Mouse (Mus musculus): ENCODE measurements around the gene Saxo2.
A peak's percentile ranks its signal among the peaks of the same experiment; 100 is the strongest.

Gene Saxo2

DNA sequence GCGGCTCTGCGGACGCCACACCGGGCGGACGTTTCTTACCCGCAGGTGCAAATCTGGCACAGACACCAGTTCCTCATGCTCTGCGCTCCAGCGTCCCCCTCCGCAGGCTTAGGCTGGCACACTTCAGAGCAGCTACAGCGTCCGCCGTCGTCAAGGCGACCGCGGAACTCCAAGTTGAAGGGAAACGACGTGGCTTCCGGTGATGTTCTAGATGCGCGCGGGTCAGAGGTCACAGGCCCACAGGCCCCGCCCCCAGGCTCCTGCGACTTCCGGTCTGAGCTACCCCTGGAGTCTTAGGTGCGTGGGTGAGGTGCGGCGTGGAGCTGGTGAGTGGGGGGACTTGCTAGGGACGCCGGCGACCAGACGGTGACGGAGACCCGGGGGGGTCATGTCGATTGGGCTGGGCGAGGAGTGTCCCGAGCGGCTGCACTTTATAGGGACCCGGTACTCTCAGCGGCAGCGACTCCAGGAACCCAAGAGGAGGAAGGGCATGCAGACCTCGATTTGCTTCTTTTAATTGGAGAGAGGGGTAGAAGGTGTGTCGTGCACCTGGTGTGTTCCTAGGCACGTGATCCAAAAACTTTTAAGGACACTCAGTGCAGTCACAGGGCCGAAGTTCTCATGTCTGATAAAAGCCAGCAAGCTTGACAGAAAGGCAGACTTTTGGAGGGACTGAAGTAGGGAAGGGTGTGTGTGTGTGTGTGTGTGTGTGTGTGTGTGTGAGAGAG is at the start of gene Saxo2, which contains the start of gene Efl1:
TSS of gene Saxo2 (minus strand) at position 176 of the 728 bp plus-strand sequence.
TSS of gene Efl1 (plus strand) at position 262 of the 728 bp plus-strand sequence.
- DNase-seq (ENCODE audit: low read depth, low spot score), result peak; percentile 86

DNA sequence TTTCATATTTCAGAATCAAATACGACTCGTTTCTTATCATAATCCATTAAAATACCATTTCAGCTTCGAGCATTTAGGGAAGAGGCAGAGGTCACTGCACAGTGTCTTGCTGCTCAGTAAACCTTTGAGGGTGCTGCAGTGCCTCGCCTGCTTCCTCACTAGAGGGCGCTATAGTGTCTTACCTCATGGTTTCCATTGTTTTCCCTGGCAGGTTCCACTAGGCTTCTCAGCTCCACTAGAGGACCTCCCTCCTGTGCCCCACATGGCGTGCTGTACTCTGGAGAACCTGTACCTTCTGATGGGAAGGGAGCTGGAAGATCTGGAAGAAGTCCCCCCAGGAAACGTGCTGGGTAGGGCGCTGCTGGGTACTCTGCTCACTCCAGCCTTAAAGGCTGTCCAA is 49.3 kb upstream of the Saxo2 start:
- no peak for DNase-seq (ENCODE audit: low read depth, low spot score)

DNA sequence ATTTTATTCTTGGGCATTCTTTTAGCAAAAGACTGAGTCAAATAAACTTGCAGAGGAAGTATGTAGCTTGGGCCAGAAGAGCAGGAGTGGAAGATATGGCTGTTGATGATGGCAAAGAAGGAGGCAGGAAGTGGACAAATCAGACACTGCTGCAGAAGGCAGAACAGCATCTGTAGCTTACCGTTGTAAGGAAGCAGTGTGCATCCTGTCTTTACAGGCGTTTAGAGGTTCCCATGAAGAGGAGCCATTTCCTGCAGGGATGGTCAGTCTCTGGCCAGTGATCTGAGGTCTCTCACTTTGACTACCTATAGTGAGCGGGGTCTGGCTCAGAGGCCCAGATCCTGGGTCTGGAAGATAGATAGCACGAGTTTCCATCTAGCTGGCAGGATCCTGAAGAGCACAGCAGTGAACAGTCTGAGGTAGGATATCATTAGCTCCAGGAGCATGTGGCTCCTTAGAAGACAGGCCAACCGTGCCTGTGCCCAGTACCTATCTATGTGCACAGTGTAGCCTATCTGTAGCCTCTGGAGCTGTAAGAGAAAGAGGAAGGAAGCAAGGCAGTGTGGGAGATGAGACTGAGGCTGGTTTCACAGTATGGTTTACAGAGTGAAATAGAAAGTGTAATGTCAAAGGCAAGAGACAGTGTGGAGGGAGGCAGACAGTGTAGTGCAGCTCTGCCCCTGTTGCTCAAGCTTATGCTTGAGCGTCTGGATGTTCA is 42.9 kb upstream of the Saxo2 start:
- no peak for DNase-seq (ENCODE audit: low read depth, low spot score)

DNA sequence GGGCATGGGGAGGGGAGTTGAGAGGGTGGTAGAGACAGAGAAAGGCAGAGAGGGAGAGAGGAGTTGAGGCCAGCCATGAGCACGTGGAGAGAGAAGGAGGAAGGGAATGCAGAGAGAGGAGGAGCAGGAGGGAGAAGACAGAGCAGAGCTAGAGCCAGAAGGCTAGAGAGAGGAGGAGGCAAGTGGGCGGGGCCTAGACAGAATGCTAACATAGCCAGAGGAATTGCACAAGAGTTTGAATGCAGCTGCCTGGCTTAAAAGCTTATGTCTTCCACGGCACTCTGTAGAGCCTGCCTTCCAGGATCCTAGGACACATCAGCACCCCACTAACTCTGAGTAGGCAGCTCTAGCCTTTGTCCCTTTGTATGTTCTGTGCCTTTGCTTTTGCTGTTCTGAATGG is 40.4 kb upstream of the Saxo2 start:
- no peak for DNase-seq (ENCODE audit: low read depth, low spot score)

DNA sequence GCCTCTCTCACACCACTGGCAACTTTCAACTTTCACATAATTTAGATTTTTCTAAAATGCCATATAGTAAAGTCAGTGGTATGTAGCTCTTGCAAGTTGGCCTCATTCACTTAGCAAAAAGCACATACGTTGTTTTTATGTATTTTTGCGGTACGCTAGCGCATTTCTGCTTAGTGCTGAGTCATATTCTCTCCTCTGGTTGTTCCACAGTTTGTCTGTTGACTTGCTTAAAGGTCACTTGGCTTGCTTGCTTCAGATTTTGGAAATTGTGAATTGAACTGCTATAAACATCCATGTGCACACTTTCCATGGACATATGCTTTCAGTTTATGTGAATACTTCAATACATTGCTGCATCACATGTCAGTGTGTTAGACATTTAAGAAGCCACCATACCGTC is 31.6 kb upstream of the Saxo2 start:
- DNase-seq (ENCODE audit: low read depth, low spot score), result no peak

DNA sequence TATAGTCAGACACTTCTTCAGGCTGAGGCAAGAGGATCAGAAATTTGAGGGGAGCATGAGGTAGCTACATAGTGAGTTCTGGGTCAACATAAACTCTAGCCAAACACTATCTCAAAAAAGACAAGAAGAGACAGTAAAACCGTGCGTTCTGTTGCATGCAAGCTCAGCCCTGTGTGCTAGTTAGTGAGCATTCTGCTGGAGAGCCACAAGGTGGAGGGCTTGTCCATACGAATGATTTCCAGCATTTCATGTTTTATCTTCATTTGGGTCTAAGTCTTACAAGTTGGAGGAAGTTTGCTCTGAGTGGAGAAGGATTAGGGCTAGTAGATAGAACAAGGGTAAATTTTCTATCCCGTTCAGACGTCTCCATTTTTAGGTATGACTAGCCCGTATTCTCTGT is 28.5 kb upstream of the Saxo2 start:
- DNase-seq (ENCODE audit: low read depth, low spot score), result no peak

DNA sequence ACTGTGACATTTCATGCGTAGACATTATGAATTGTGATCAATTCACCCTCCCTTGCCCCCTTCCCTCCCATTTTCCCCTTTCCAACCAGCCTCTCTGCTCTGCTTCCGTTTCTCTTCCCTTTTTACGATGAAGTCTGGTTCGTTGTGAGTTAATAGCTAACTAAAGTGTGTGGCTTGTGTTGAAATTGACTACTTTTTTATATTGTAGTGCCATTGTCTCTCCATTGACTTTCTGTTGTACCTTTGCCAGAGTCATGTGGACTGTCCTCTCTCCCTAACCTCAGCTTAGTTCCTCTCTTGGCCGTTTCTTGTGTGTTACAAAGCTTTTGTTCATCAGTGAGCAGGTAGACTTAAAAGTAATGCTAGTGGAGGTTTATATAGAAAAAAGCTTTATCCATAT is 27.7 kb upstream of the Saxo2 start:
- no peak for DNase-seq (ENCODE audit: low read depth, low spot score)

DNA sequence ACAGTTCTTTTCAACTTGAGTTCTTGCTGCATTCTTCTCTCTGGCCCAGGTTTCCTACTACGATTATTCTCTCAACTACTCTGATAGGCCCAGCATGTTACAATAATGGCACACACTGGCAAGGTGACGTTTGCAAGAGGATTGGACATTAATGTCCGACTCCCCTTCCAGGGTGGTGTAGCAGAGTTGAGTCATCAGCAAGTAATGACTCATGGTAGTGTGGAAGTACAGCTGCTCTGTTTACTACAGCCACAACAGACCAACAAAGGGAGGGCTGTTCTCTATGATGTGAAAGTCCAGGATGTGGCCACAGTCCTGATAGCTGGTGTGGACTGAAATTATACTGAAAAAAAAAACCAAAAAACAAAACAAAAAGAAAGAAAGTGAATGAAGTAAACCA is 16.3 kb upstream of the Saxo2 start:
- DNase-seq (ENCODE audit: low read depth, low spot score), result no peak

DNA sequence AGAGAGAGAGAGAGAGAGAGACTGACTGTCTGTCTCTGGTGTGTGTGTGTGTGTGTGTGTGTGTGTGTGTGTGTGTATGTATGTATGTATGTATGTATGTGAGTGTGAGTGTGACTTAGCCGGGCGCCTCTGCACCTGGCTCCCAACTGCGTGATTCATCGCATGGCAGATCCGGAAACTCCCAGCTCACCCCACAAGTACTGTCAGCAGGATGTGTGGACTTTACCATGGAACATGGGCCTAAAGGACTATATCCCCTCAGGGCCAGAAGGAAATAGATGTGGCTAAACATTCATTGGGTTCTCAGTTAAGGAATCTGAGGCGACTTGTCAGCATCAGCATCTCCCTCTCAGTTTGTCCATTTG is 735 bp upstream of the Saxo2 start:
- DNase-seq (ENCODE audit: low read depth, low spot score), result no peak

DNA sequence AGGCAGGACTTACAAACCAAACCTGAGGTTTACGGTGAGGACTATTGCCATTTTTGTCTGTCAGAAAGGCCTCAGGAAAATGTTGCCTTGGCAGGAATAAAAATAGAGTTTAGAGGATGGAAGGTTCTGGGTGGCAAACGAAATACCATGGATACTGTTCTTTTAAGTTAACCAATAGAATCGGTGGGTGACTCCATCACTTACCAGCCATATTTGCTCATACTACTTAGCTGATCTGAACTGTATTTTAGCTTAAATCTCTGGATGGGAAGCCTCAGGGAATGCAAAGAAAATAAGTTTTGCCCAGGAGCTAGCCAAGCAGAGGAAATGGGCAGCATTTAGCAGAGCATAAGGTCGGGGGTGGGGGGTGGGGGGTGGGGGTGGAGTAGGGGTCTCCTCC is 419 bp downstream of the Saxo2 start:
- DNase-seq (ENCODE audit: low read depth, low spot score), result no peak

DNA sequence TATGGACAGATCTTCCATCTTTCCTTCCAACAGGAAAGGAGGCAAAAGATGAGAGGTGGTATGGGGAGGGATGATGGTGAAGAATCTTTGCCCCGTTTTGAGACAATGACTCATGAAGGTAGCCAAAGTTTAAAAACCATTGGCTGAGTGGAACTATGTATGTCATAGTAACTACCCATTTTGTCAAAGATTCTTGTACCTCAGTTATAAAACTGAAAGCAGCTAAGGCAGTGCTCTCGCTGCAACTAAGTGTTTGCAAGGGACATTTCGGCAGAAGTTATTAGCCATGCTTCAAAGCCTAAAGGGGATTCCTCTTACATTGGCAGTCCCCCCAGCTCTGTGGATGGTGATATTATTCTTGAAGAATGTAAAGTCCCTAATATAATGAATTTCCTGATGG is 1.1 kb downstream of the Saxo2 start:
- DNase-seq (ENCODE audit: low read depth, low spot score), result no peak

DNA sequence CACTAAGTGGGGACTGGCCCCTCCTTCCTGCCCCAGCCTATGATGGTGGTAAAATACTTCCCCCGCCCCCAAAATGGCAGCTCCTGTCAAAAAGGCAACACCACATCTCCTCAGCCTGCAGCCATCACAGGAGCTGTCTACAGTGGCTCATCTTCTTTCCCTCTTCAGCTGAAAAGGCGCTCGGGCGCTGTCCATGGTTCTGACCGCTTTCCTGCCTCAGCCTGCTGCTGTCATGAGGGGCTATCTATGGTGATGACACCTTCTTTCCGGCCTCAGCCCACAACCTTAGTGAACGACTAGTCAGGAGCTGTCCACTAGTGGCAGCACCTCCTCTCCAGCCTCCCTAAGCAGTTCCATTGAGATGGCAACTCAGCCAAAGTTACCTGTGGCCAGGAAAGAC is 23.0 kb downstream of the Saxo2 start:
- peak; percentile 57 for DNase-seq (ENCODE audit: low read depth, low spot score)

DNA sequence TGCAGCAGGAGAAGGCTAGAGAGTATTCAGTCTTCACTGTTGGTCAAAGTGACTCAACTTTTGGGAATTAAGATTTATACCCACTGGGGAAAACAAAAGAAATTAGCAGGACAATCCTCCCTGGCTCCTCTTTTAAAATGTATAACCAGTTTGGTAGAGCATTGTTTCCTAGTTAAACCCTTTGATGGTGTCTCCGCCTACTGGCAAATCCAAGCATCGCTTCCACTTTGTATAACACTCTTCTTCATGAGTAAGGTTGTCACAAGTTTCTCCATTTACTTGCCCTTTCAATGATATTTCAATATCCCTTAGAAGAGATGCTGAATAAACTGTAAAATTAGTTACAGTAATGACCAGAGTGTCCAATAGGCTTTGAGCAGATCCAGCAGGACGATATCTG is 38.7 kb downstream of the Saxo2 start:
- no peak for DNase-seq (ENCODE audit: low read depth, low spot score)

DNA sequence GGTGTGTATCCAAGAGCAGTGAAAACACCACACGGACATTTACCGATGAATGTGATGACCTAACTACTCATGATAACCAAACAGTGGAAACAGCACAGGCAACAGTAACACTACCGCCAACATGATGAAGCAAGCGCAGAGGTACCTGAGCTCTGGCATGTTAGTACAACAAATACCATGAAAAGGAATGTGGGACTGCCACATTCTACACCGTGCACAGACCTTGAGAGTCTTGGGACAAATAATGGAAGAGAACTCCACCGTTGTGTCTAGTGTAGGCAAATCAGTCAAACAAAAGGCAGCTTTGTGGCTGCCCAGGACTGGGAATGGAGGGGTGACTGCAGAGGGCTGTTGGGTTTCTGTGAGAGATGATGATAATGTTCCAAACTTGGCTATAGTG is 42.9 kb downstream of the Saxo2 start:
- no peak for DNase-seq (ENCODE audit: low read depth, low spot score)

DNA sequence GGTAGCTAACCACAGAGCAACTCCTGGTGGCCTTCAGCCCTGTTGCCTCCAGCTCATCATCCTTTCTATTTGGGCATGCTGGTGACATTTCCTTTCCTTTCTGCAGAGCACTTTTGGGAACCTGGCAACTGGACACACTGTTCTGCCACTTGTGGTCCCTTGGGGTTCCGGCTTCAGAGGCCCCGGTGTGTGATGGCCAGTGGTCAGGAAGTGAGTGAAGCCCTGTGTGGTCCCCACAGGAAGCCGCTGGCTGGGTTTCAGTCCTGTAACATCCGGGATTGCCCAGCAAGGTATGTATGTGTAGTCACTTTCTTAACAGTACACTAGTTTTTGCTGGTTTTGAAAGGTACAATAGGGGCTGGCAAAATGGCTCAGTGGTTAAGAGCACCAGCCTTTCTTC is 46.3 kb downstream of the Saxo2 start:
- DNase-seq (ENCODE audit: low read depth, low spot score), result no peak

DNA sequence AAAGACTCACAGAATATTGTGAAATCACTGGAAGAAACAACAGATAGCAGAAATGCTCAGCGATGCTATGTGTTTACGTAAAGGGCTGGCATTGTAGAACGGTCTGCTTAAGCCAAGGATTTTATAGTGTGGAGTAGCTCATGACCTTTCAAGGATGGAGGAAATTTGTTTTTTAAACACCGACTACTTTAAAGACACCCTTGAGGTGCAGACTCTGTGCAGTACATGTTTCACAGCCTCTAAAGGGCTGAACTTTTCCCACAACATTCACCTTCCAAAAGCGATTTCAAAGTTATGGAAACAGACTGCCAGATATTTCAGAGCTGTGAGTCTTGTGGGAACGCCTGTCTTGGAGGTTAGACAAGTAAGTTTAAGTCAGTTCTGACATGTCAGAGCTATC is 57.4 kb downstream of the Saxo2 start:
- DNase-seq (ENCODE audit: low read depth, low spot score), result no peak
